Mouse (Mus musculus): ENCODE measurements at regions not wholly inside any gene's neighbourhood (a gene's known extent, or its start where the extent isn't known, plus 50 kb on each side); places are given as distances from the start of the nearest gene placed in this dataset.
"Not testable (repeated sequence)": the region's sequence is repeated elsewhere in the genome, so short reads cannot be mapped to it uniquely, and the experiment has no call there.

DNA sequence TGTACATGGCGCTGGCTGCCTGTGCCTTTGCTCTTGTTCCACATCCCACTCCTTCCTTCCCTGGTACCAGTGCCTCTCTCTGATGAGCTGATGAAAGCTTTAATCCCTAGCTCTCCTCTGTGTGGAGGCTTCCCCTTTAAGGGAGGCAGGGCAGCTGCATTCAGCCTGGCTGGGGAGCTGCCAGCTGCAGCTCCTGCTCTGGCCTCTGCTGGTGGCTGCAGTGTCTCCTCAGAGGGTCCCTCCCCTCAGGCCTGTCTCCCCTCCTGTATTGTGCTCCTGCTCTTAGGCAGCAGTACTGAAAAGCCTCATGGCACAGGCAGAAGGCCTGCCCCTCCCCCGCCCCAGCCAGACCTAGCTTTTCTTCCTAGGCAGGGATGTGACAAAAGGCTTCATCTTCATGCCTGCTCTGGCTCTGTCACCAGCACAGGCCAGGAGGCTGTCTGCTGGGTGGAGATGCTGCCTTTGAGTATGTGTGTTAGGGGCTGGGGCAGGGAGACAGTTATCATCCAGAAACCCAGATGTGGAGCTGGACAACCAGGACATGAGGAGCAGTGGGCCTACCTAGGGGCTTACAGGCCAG lies 97.7 kb upstream of the Zcchc13 start:
- not testable (repeated sequence) for H3K27me3 ChIP-seq (ENCODE audit: control insufficient read depth, insufficient read depth, low read length); H3K4me3 ChIP-seq (ENCODE audit: low read depth, low read length); H3K4me2 ChIP-seq (replicated peaks; ENCODE audit: low read depth, low read length); H3K36me3 ChIP-seq (ENCODE audit: control insufficient read depth, insufficient read depth, low read length); H3K9ac ChIP-seq (replicated peaks; ENCODE audit: low read depth, low read length); H3K9me3 ChIP-seq (ENCODE audit: control insufficient read depth, low read depth, low read length); H3K4me1 ChIP-seq (ENCODE audit: control insufficient read depth, insufficient read depth, low read length)
- peak; percentile 85 for ATAC-seq (ENCODE audit: insufficient number of reproducible peaks, insufficient read depth, low FRiP score, low read depth)
- 63% methylated on average over 1 of the region's 2 CpGs for WGBS
- peak overlapping the region; percentile 39; the same call in 1 of the 2 replicates for H3K27ac ChIP-seq (ENCODE audit: low read length)

DNA sequence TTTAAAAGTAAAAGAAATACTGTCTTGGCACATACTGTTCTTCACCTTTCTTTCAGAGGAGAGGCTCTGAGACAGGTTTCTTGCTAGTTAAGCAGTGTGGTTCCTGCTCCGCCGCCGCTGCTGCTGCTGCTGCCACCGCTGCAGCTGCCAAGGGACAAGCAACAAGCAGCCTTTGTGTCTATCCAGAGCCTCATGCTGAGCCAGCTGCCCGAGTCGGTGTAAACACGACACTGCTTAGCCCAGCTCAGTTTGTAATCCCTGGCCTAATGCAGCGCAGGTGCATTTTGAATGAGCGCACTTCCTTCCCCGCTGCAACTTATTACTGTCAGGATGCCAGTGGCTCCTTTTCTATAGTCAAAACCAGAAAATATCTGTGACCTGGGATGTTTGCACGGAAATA lies 97.1 kb upstream of the Zcchc13 start:
- H3K36me3 ChIP-seq (ENCODE audit: control insufficient read depth, insufficient read depth, low read length), result no peaks in the 10 kb centered on the region
- peak overlapping the region; percentile 39; the same call in 1 of the 2 replicates for H3K27ac ChIP-seq (ENCODE audit: low read length)
- H3K9me3 ChIP-seq (ENCODE audit: control insufficient read depth, low read depth, low read length), result no peaks in the 10 kb centered on the region
- H3K4me3 ChIP-seq (ENCODE audit: low read depth, low read length), result no peak overlapping the region
- H3K4me1 ChIP-seq (ENCODE audit: control insufficient read depth, insufficient read depth, low read length), result peaks cover 4% of the 10 kb centered on the region; the same call in 1 of the 2 replicates
- no peak for ATAC-seq (ENCODE audit: insufficient number of reproducible peaks, insufficient read depth, low FRiP score, low read depth)
- no peak overlapping the region for H3K4me2 ChIP-seq (replicated peaks; ENCODE audit: low read depth, low read length)
- H3K27me3 ChIP-seq (ENCODE audit: control insufficient read depth, insufficient read depth, low read length), result no peaks in the 10 kb centered on the region
- 15% methylated on average over 11 of the region's 11 CpGs for WGBS
- H3K9ac ChIP-seq (replicated peaks; ENCODE audit: low read depth, low read length), result no peak overlapping the region

DNA sequence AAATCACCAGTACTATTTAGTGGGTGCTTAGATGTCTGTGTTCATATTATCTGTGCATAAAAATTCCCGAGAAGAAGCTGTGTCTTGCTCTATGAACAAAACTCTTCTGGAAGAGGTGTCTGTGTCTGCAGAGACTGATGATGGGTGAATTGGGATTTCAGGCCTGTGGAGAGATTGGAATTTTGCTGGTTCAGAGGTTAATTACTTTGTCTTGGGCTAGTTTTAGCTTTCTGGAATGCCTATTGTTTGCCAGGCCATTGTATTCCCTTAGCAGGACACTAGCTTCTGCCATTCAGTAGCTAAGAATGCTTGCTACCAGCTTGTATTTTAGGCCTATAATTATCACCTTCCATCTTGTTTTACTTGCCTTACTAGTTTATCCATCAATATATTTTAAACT lies 96.6 kb upstream of the Zcchc13 start:
- Histone ChIP-seq H3K4me2 (replicated peaks; ENCODE audit: low read depth, low read length) (no peak overlapping the region), H3K9ac (replicated peaks; ENCODE audit: low read depth, low read length) (no peak overlapping the region), H3K27me3 (ENCODE audit: control insufficient read depth, insufficient read depth, low read length) (no peaks in the 10 kb centered on the region), H3K9me3 (ENCODE audit: control insufficient read depth, low read depth, low read length) (no peaks in the 10 kb centered on the region), H3K36me3 (ENCODE audit: control insufficient read depth, insufficient read depth, low read length) (no peaks in the 10 kb centered on the region), H3K4me1 (ENCODE audit: control insufficient read depth, insufficient read depth, low read length) (peaks cover 4% of the 10 kb centered on the region; the same call in 1 of the 2 replicates), H3K4me3 (ENCODE audit: low read depth, low read length) (no peak overlapping the region), H3K27ac (ENCODE audit: low read length) (0 out of 2 replicates have a peak overlapping the region, but pooled peaks have one; percentile 39)
- ATAC-seq (ENCODE audit: insufficient number of reproducible peaks, insufficient read depth, low FRiP score, low read depth), result no peak
- WGBS, result 48% methylated on average over 1 of the region's 1 CpGs

DNA sequence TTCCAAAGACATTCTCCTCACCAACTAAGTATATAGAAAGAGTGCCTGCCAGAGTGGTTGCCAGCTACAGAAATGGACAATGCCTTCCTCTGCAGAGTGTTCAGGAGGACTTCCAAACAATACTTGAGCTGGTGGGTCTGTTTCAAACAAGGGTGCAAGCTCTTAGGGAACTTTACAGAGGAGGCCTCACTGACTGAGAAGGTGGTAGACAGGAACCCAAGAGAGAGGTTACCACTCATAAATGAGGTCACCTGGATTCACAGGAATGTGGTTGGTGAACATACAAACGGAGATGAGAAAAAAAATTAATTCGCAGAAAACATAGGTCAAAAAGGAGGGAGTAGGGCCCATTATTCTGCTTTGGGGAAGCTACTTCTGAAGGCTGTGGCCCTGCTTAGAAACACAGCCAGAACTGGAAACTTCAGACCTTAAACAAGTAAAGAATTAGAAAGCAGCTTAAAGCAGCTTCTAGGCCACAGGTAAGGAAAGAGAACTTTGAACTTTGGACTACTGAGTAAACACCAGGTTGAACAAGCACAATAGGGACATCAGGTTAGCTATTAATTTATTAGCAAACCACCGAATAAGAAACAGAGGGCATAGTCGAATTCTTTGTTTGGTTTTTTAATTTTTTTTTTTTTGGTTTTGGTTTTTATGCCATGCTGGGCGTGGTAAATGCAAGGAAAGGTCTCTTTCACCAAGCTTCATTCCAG lies 83.7 kb upstream of the Zcchc13 start:
- Histone ChIP-seq H3K4me1 (ENCODE audit: control insufficient read depth, insufficient read depth, low read length) (no peaks in the 10 kb centered on the region), H3K36me3 (ENCODE audit: control insufficient read depth, insufficient read depth, low read length) (no peaks in the 10 kb centered on the region), H3K4me2 (replicated peaks; ENCODE audit: low read depth, low read length) (no peak overlapping the region), H3K27me3 (ENCODE audit: control insufficient read depth, insufficient read depth, low read length) (no peaks in the 10 kb centered on the region), H3K27ac (ENCODE audit: low read length) (peak overlapping the region; percentile 69), H3K4me3 (ENCODE audit: low read depth, low read length) (no peak overlapping the region), H3K9me3 (ENCODE audit: control insufficient read depth, low read depth, low read length) (no peaks in the 10 kb centered on the region), H3K9ac (replicated peaks; ENCODE audit: low read depth, low read length) (no peak overlapping the region)
- 62% methylated on average over 5 of the region's 5 CpGs for WGBS
- ATAC-seq (ENCODE audit: insufficient number of reproducible peaks, insufficient read depth, low FRiP score, low read depth), result peak; percentile 65

DNA sequence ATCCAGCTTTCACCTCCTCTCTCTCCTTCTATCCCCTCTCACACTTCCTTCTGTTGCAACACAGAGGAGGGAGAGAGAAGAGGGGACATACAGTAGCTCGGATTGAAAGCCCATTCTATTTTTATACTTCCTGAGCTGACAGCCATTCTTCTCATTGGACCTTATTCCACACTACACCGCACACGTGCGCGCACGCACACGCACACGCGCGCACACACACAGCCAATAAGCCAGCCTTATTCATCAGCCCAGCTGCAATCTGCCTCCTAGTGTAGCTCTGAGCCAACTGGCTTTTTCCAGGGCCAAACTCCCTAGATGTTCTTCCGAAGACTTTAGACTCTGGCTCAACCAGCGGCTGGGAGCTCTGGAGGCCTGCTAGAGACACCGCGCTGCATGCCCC lies 79.1 kb upstream of the Zcchc13 start:
- Histone ChIP-seq H3K27me3 (ENCODE audit: control insufficient read depth, insufficient read depth, low read length) (no peaks in the 10 kb centered on the region), H3K4me2 (replicated peaks; ENCODE audit: low read depth, low read length) (no peak overlapping the region), H3K9me3 (ENCODE audit: control insufficient read depth, low read depth, low read length) (no peaks in the 10 kb centered on the region), H3K4me3 (ENCODE audit: low read depth, low read length) (no peak overlapping the region), H3K27ac (ENCODE audit: low read length) (no peak overlapping the region), H3K9ac (replicated peaks; ENCODE audit: low read depth, low read length) (no peak overlapping the region), H3K36me3 (ENCODE audit: control insufficient read depth, insufficient read depth, low read length) (no peaks in the 10 kb centered on the region), H3K4me1 (ENCODE audit: control insufficient read depth, insufficient read depth, low read length) (no peaks in the 10 kb centered on the region)
- ATAC-seq (ENCODE audit: insufficient number of reproducible peaks, insufficient read depth, low FRiP score, low read depth), result no peak
- 80% methylated on average over 14 of the region's 14 CpGs for WGBS

- Histone ChIP-seq H3K27me3 (ENCODE audit: control insufficient read depth, insufficient read depth, low read length) (no peaks in the 10 kb centered on the region), H3K36me3 (ENCODE audit: control insufficient read depth, insufficient read depth, low read length) (no peaks in the 10 kb centered on the region), H3K27ac (ENCODE audit: low read length) (no peak overlapping the region), H3K9me3 (ENCODE audit: control insufficient read depth, low read depth, low read length) (no peaks in the 10 kb centered on the region), H3K4me2 (replicated peaks; ENCODE audit: low read depth, low read length) (no peak overlapping the region), H3K9ac (replicated peaks; ENCODE audit: low read depth, low read length) (no peak overlapping the region), H3K4me1 (ENCODE audit: control insufficient read depth, insufficient read depth, low read length) (peaks cover 8% of the 10 kb centered on the region; the same call in 1 of the 2 replicates), H3K4me3 (ENCODE audit: low read depth, low read length) (no peak overlapping the region)
- ATAC-seq (ENCODE audit: insufficient number of reproducible peaks, insufficient read depth, low FRiP score, low read depth), result no peak
- WGBS, result 92% methylated on average over 3 of the region's 3 CpGs
These were observed 77.2 kb upstream of the Zcchc13 start for GRCm38 (mm10) chrX:103553196-103553595.

- H3K9ac ChIP-seq (replicated peaks; ENCODE audit: low read depth, low read length), result no peak overlapping the region
- 85% methylated on average over 3 of the region's 3 CpGs for WGBS
- H3K27me3 ChIP-seq (ENCODE audit: control insufficient read depth, insufficient read depth, low read length), result no peaks in the 10 kb centered on the region
- H3K9me3 ChIP-seq (ENCODE audit: control insufficient read depth, low read depth, low read length), result no peaks in the 10 kb centered on the region
- no peak for ATAC-seq (ENCODE audit: insufficient number of reproducible peaks, insufficient read depth, low FRiP score, low read depth)
- no peak overlapping the region for H3K27ac ChIP-seq (ENCODE audit: low read length)
- no peak overlapping the region for H3K4me3 ChIP-seq (ENCODE audit: low read depth, low read length)
- peaks cover 8% of the 10 kb centered on the region; the same call in 1 of the 2 replicates for H3K4me1 ChIP-seq (ENCODE audit: control insufficient read depth, insufficient read depth, low read length)
- no peaks in the 10 kb centered on the region for H3K36me3 ChIP-seq (ENCODE audit: control insufficient read depth, insufficient read depth, low read length)
- H3K4me2 ChIP-seq (replicated peaks; ENCODE audit: low read depth, low read length), result no peak overlapping the region
These were observed 76.8 kb upstream of the Zcchc13 start for GRCm38 (mm10) chrX:103553605-103554004.

GRCm38 (mm10) chrX:103555041-103555986 lies 75.1 kb upstream of the Zcchc13 start:
- peak overlapping the region; percentile 63; the same call in 1 of the 2 replicates for H3K27ac ChIP-seq (ENCODE audit: low read length)
- H3K36me3 ChIP-seq (ENCODE audit: control insufficient read depth, insufficient read depth, low read length); H3K4me3 ChIP-seq (ENCODE audit: low read depth, low read length); H3K9me3 ChIP-seq (ENCODE audit: control insufficient read depth, low read depth, low read length); H3K9ac ChIP-seq (replicated peaks; ENCODE audit: low read depth, low read length); H3K4me1 ChIP-seq (ENCODE audit: control insufficient read depth, insufficient read depth, low read length); H3K27me3 ChIP-seq (ENCODE audit: control insufficient read depth, insufficient read depth, low read length); H3K4me2 ChIP-seq (replicated peaks; ENCODE audit: low read depth, low read length): not testable (repeated sequence)
- 45% methylated on average over 4 of the region's 5 CpGs for WGBS
- ATAC-seq (ENCODE audit: insufficient number of reproducible peaks, insufficient read depth, low FRiP score, low read depth), result peak; percentile 75

Data from stomach, embryonic 14.5 days (tissue).